In genomic region chr2:33065610-33066009, GRCm38 (mm10) we compare ENCODE assay signal across 10 mouse cellular contexts.
"Had no signal": no experiment of that assay in that cellular context is flagged by ENCODE, and none has a peak within 500 bp of the region (broad histone marks: within the 10 kb centered on the region; RNA-seq: fewer than 3 reads in every experiment).

No protein-coding gene starts in this region.

- H3K27me3 ChIP-seq: limb, embryonic 13.5 days; neural tube, embryonic 12.5 days had no signal

- H3K36me3 ChIP-seq: limb, embryonic 13.5 days; neural tube, embryonic 12.5 days had no signal

- DNase-seq: kidney, adult 8-10 months; kidney, postnatal 10 days; left cerebral cortex, postnatal 4 days; midbrain, embryonic 14.5 days; thymus, postnatal 4 days had no signal

- H3K9ac ChIP-seq: limb, embryonic 13.5 days; liver, embryonic 14.5 days; neural tube, embryonic 12.5 days had no signal

- H3K4me1 ChIP-seq: limb, embryonic 13.5 days; neural tube, embryonic 12.5 days had no signal

- H3K9me3 ChIP-seq: limb, embryonic 13.5 days; neural tube, embryonic 12.5 days had no signal

- H3K4me3 ChIP-seq: limb, embryonic 13.5 days; myocyte; neural tube, embryonic 12.5 days had no signal

- H3K27ac ChIP-seq: limb, embryonic 13.5 days; liver, embryonic 14.5 days; neural tube, embryonic 12.5 days; stomach, postnatal 0 days had no signal

- H3K4me2 ChIP-seq: limb, embryonic 13.5 days; neural tube, embryonic 12.5 days had no signal
